Mouse (Mus musculus) induced T-regulatory cell, adult 2 months (primary cell): ENCODE measurements around the gene Hamp2.
"Not testable (repeated sequence)": the region's sequence is repeated elsewhere in the genome, so short reads cannot be mapped to it uniquely, and the experiment has no call there.

Experiments
- DNase-seq: peaks from one replicate; pipeline ENCODE4 v3.0.0-alpha.2; 2012; ENCODE audit warnings: low read depth

The Hamp2 gene

GRCm38 (mm10) chr7:30953459-30953858, 29.0 kb upstream of the Hamp2 start:
- no peak for DNase-seq

GRCm38 (mm10) chr7:30952441-30953265, 28.2 kb upstream of the Hamp2 start:
- no peak for DNase-seq

- DNase-seq, result not testable (repeated sequence)
These were observed 25.4 kb upstream of the Hamp2 start for GRCm38 (mm10) chr7:30949902-30950301.

GRCm38 (mm10) chr7:30945876-30946275, 21.4 kb upstream of the Hamp2 start:
- no peak for DNase-seq

GRCm38 (mm10) chr7:30945466-30945865, 21.0 kb upstream of the Hamp2 start:
- DNase-seq, result not testable (repeated sequence)

GRCm38 (mm10) chr7:30944706-30945105, 20.2 kb upstream of the Hamp2 start:
- not testable (repeated sequence) for DNase-seq

- no peak for DNase-seq
These were observed 19.6 kb upstream of the Hamp2 start, which contains the start of gene Hamp for GRCm38 (mm10) chr7:30943909-30944635. Gene Hamp, minus strand, starts transcription at chr7:30944032.

- not testable (repeated sequence) for DNase-seq
These were observed 17.9 kb upstream of the Hamp2 start for GRCm38 (mm10) chr7:30942365-30942764.

GRCm38 (mm10) chr7:30940070-30940469, 15.6 kb upstream of the Hamp2 start:
- not testable (repeated sequence) for DNase-seq

GRCm38 (mm10) chr7:30935422-30936099, 11.1 kb upstream of the Hamp2 start:
- DNase-seq, result not testable (repeated sequence)

- no peak for DNase-seq
These were observed 410 bp downstream of the Hamp2 start for GRCm38 (mm10) chr7:30924071-30924470.

GRCm38 (mm10) chr7:30922490-30922889, 2.0 kb downstream of the Hamp2 start:
- not testable (repeated sequence) for DNase-seq

- peak; percentile 66 for DNase-seq
These were observed 4.3 kb downstream of the Hamp2 start for GRCm38 (mm10) chr7:30920217-30920616.

GRCm38 (mm10) chr7:30917219-30917618, 7.3 kb downstream of the Hamp2 start:
- no peak for DNase-seq

GRCm38 (mm10) chr7:30916713-30917112, 7.8 kb downstream of the Hamp2 start:
- DNase-seq, result no peak

- DNase-seq, result no peak
These were observed 9.7 kb downstream of the Hamp2 start, which contains the start of gene Mag for GRCm38 (mm10) chr7:30914732-30915131. Gene Mag, minus strand, starts transcription at chr7:30914873.

- peak; percentile 47 for DNase-seq
These were observed 14.7 kb downstream of the Hamp2 start for GRCm38 (mm10) chr7:30909773-30910172.

- DNase-seq, result no peak
These were observed 15.5 kb downstream of the Hamp2 start for GRCm38 (mm10) chr7:30908992-30909431.

GRCm38 (mm10) chr7:30908277-30908991, 16.0 kb downstream of the Hamp2 start:
- peak; percentile 46 for DNase-seq

- peak; percentile 63 for DNase-seq
These were observed 20.4 kb downstream of the Hamp2 start for GRCm38 (mm10) chr7:30904042-30904441.

GRCm38 (mm10) chr7:30895217-30895616, 29.3 kb downstream of the Hamp2 start:
- no peak for DNase-seq

GRCm38 (mm10) chr7:30892515-30892914, 32.0 kb downstream of the Hamp2 start:
- no peak for DNase-seq
